Mouse (Mus musculus) MEL (cell line): ENCODE measurements around the gene Timm8b. TPM values are rescaled to one million over a fixed set of nuclear protein-coding genes. Genes with fewer than 3 reads are reported as not detected.

Experiments
- DNase-seq: peaks from one replicate; pipeline ENCODE4 v3.0.0; 2011; ENCODE audit warnings: low read depth, low spot score
- H3K27ac ChIP-seq: 2 replicates; pipeline ENCODE4 v1.5.1; 2012; ENCODE audit warnings: low read depth, mild to moderate bottlenecking, control low read depth, low read length, moderate library complexity; ENCODE audit not compliant: control insufficient read depth
- H3K27me3 ChIP-seq, 2 experiments: fragments of 150-350 bp in 1 of 2; sonication (generic) in 1 of 2; 2 replicates each; pipeline ENCODE4 v1.6.1; 2012; ENCODE audit warnings: low read length in 2 of 2, mild to moderate bottlenecking in 2 of 2, improper control_type of control experiment in 1 of 2, moderate library complexity in 1 of 2; ENCODE audit not compliant: insufficient read depth in 2 of 2, control insufficient read depth in 1 of 2
- H3K36me3 ChIP-seq, 2 experiments: 2 replicates each; pipeline ENCODE4 v1.6.1; 2012 to 2014; ENCODE audit warnings: low read length in 2 of 2, improper control_type of control experiment in 1 of 2, inconsistent platforms in 1 of 2, mild to moderate bottlenecking in 1 of 2; ENCODE audit not compliant: insufficient read depth in 2 of 2, control insufficient read depth in 1 of 2
- H3K4me1 ChIP-seq, 2 experiments: fragments of 150-350 bp in 1 of 2; sonication (generic) in 1 of 2; 2 replicates each; pipeline ENCODE4 v1.6.1; 2012; ENCODE audit warnings: low read length in 2 of 2, improper control_type of control experiment in 1 of 2, mild to moderate bottlenecking in 1 of 2; ENCODE audit not compliant: insufficient read depth in 2 of 2, control insufficient read depth in 1 of 2
- H3K4me3 ChIP-seq, 2 experiments: fragments of 150-350 bp in 1 of 2; sonication (generic) in 1 of 2; 2 replicates each; pipeline ENCODE4 v1.5.1; 2012; ENCODE audit warnings: low read depth in 2 of 2, low read length in 2 of 2, mild to moderate bottlenecking in 2 of 2, moderate library complexity in 2 of 2, control low read depth in 1 of 2, improper control_type of control experiment in 1 of 2; ENCODE audit not compliant: control insufficient read depth in 1 of 2, insufficient read depth in 1 of 2
- H3K79me2 ChIP-seq: 2 replicates; pipeline ENCODE4 v1.6.1; 2012; ENCODE audit warnings: mild to moderate bottlenecking, low read length, moderate library complexity; ENCODE audit not compliant: control insufficient read depth, poor library complexity, insufficient read depth
- H3K9ac ChIP-seq: 2 replicates; pipeline ENCODE4 v1.6.1; 2012; ENCODE audit warnings: low read depth, mild to moderate bottlenecking, control low read depth, low read length, moderate library complexity; ENCODE audit not compliant: control insufficient read depth, poor library complexity, severe bottlenecking
- H3K9me3 ChIP-seq: fragments of 150-350 bp; sonication (generic); replicated peaks from 2 replicates; pipeline ENCODE4 v1.6.1; 2012; ENCODE audit warnings: mild to moderate bottlenecking, low read length, improper control_type of control experiment, moderate library complexity; ENCODE audit not compliant: insufficient read depth
- BHLHE40 ChIP-seq: IDR thresholded peaks from 2 replicates; pipeline ENCODE4 v1.6.1; 2012; ENCODE audit warnings: low read depth, mild to moderate bottlenecking, inconsistent platforms, low read length, improper control_type of control experiment, borderline replicate concordance
- E2F4 ChIP-seq: IDR thresholded peaks from 2 replicates; pipeline ENCODE4 v1.6.1; 2011; ENCODE audit warnings: low read depth, low read length, improper control_type of control experiment, borderline replicate concordance
- GABPA ChIP-seq: IDR thresholded peaks from 2 replicates; pipeline ENCODE4 v1.6.1; 2012; ENCODE audit warnings: low read depth, mild to moderate bottlenecking, inconsistent platforms, low read length, improper control_type of control experiment, moderate library complexity
- JUND ChIP-seq: IDR thresholded peaks from 2 replicates; pipeline ENCODE4 v1.6.1; 2011; ENCODE audit warnings: low read depth, mild to moderate bottlenecking, improper control_type of control experiment, low read length
- NELFE ChIP-seq: IDR thresholded peaks from 2 replicates; pipeline ENCODE4 v1.6.1; 2011; ENCODE audit warnings: low read depth, low read length, improper control_type of control experiment
- NRF1 ChIP-seq: IDR thresholded peaks from 2 replicates; pipeline ENCODE4 v1.6.1; 2014; ENCODE audit warnings: low read depth, mild to moderate bottlenecking, inconsistent platforms, low read length, improper control_type of control experiment, moderate library complexity; ENCODE audit not compliant: poor library complexity, insufficient read depth, severe bottlenecking
- RCOR1 ChIP-seq: IDR thresholded peaks from 2 replicates; pipeline ENCODE4 v1.6.1; 2012; ENCODE audit warnings: low read depth, mild to moderate bottlenecking, inconsistent platforms, low read length, improper control_type of control experiment
- TAL1 ChIP-seq: IDR thresholded peaks from 2 replicates; pipeline ENCODE4 v1.6.1; 2012; ENCODE audit warnings: mild to moderate bottlenecking, inconsistent platforms, low read length, moderate library complexity, mixed read lengths
- TBP ChIP-seq: IDR thresholded peaks from 2 replicates; pipeline ENCODE4 v1.8.0; 2011; ENCODE audit warnings: low read depth, low read length, improper control_type of control experiment
- UBTF ChIP-seq: IDR thresholded peaks from 2 replicates; pipeline ENCODE4 v1.6.1; 2012; ENCODE audit warnings: low read depth, mild to moderate bottlenecking, inconsistent platforms, low read length, improper control_type of control experiment, moderate library complexity, borderline replicate concordance; ENCODE audit not compliant: insufficient read depth
- ZNF384 ChIP-seq: IDR thresholded peaks from 2 replicates; pipeline ENCODE4 v1.6.1; 2012; ENCODE audit warnings: low read depth, mild to moderate bottlenecking, inconsistent platforms, low read length, improper control_type of control experiment
- polyA plus RNA-seq, 2 experiments: library from polyadenylated mRNA; stranded (reverse) in 1 of 2; unstranded in 1 of 2; fragments of >175 nt in 1 of 2; fragments of >200 nt in 1 of 2; gene quantifications; 2 replicates each; pipeline versions ENCODE4 v1.2.1 to v1.2.4; 2012; ENCODE audit warnings: low replicate concordance in 2 of 2, low read depth in 1 of 2; ENCODE audit not compliant: insufficient read length in 2 of 2, insufficient read depth in 1 of 2, missing spikeins in 1 of 2
- total RNA-seq: library from RNA; depleted of rRNA; stranded (reverse); fragments of 300-350 nt; gene quantifications from 2 replicates; pipeline ENCODE4 v1.2.3, GENCODE M21; 2012

The Timm8b gene
- total and polyA plus RNA-seq, 3 experiments: 129 to 247 TPM; not detected in 1

- Histone ChIP-seq H3K9me3 (no peaks in the 10 kb centered on the region), H3K36me3 (no peaks in the 10 kb centered on the region), H3K4me3 (no peak within 1 kb of the TSS), H3K27me3 (peaks cover 2 to 20% of the 10 kb centered on the region in 2 experiments; a peak in 3 of 4 replicates), H3K4me1 (no peaks in the 10 kb centered on the region), H3K9ac (no peak within 1 kb of the TSS), H3K27ac (no peak within 1 kb of the TSS), H3K79me2 (no peaks in the 10 kb centered on the region)
- DNase-seq: no peak
- TF ChIP-seq E2F4: no peak
- no peak for TF ChIP-seq JUND
- no peak for TF ChIP-seq BHLHE40
- no peak for TF ChIP-seq NRF1
- TF ChIP-seq UBTF: no peak
- no peak for TF ChIP-seq TAL1
- no peak for TF ChIP-seq GABPA
These were observed 42.4 kb upstream of the Timm8b start, which contains the start of gene Tex12 for GRCm38 (mm10) chr9:50561145-50561917. Tex12 (minus strand) TSS chr9:50561325.

- Histone ChIP-seq H3K27me3 (peaks cover 2 to 18% of the 10 kb centered on the region in 2 experiments; a peak in 3 of 4 replicates), H3K9me3 (no peaks in the 10 kb centered on the region), H3K4me1 (no peaks in the 10 kb centered on the region), H3K27ac (no peak overlapping the region), H3K9ac (no peak overlapping the region), H3K36me3 (no peaks in the 10 kb centered on the region), H3K4me3 (no peak overlapping the region), H3K79me2 (no peaks in the 10 kb centered on the region)
- DNase-seq: no peak
- TF ChIP-seq RCOR1 (no peak), UBTF (no peak), ZNF384 (no peak)
These were observed 41.8 kb upstream of the Timm8b start for GRCm38 (mm10) chr9:50561918-50562360.

- Histone ChIP-seq H3K27ac (no peak overlapping the region), H3K9me3 (no peaks in the 10 kb centered on the region), H3K9ac (no peak overlapping the region), H3K4me3 (no peak overlapping the region), H3K79me2 (no peaks in the 10 kb centered on the region), H3K4me1 (no peaks in the 10 kb centered on the region), H3K36me3 (no peaks in the 10 kb centered on the region), H3K27me3 (peaks cover 2 to 3% of the 10 kb centered on the region in 2 experiments; a peak in 3 of 4 replicates)
- DNase-seq: peak; percentile 11
- TF ChIP-seq NELFE: no peak
- 0 out of 2 replicates have a peak, but pooled peaks have one; percentile 38 for TF ChIP-seq TBP
- no peak for TF ChIP-seq TAL1
- TF ChIP-seq JUND: no peak
These were observed 38.5 kb upstream of the Timm8b start for GRCm38 (mm10) chr9:50565173-50565572.
